Mouse (Mus musculus): ENCODE data around the gene Arl13b.

Gene Arl13b

GRCm38 (mm10) chr16:62846498-62847312 is at the start of gene Arl13b:
TSS of gene Arl13b (minus strand) at chr16:62847040.
- DNase-seq (ENCODE audit: low spot score in 2 of 2) = peak; percentile 68 to 85

- DNase-seq (ENCODE audit: low spot score in 2 of 2) = no peak
Measured at GRCm38 (mm10) chr16:62895824-62896223, 49.0 kb upstream of the Arl13b start.

GRCm38 (mm10) chr16:62874065-62874464 is 27.2 kb upstream of the Arl13b start:
- no peak for DNase-seq (ENCODE audit: low spot score in 2 of 2)

- DNase-seq (ENCODE audit: low spot score in 2 of 2) = no peak
Measured at GRCm38 (mm10) chr16:62873180-62873579, 26.3 kb upstream of the Arl13b start.

GRCm38 (mm10) chr16:62872688-62873117 is 25.9 kb upstream of the Arl13b start:
- no peak for DNase-seq (ENCODE audit: low spot score in 2 of 2)

- no peak for DNase-seq (ENCODE audit: low spot score in 2 of 2)
Measured at GRCm38 (mm10) chr16:62861455-62861854, 14.6 kb upstream of the Arl13b start.

GRCm38 (mm10) chr16:62860140-62860539 is 13.3 kb upstream of the Arl13b start:
- DNase-seq (ENCODE audit: low spot score in 2 of 2) = no peak

- DNase-seq (ENCODE audit: low spot score in 2 of 2) = no peak
Measured at GRCm38 (mm10) chr16:62858018-62858417, 11.2 kb upstream of the Arl13b start.

- DNase-seq (ENCODE audit: low spot score in 2 of 2) = no peak
Measured at GRCm38 (mm10) chr16:62857498-62857897, 10.7 kb upstream of the Arl13b start.

- no peak for DNase-seq (ENCODE audit: low spot score in 2 of 2)
Measured at GRCm38 (mm10) chr16:62856273-62856672, 9.4 kb upstream of the Arl13b start.

- no peak for DNase-seq (ENCODE audit: low spot score in 2 of 2)
Measured at GRCm38 (mm10) chr16:62855385-62855784, 8.5 kb upstream of the Arl13b start.

GRCm38 (mm10) chr16:62854191-62855068 is 7.6 kb upstream of the Arl13b start, which contains the start of gene Pros1:
TSS of gene Pros1 (plus strand) at chr16:62854307.
- DNase-seq (ENCODE audit: low spot score in 2 of 2) = no peak

GRCm38 (mm10) chr16:62853611-62854126 is 6.8 kb upstream of the Arl13b start:
- no peak for DNase-seq (ENCODE audit: low spot score in 2 of 2)

- DNase-seq (ENCODE audit: low spot score in 2 of 2) = no peak
Measured at GRCm38 (mm10) chr16:62852464-62853252, 5.8 kb upstream of the Arl13b start.

- no peak for DNase-seq (ENCODE audit: low spot score in 2 of 2)
Measured at GRCm38 (mm10) chr16:62845341-62845740, 1.5 kb downstream of the Arl13b start.

GRCm38 (mm10) chr16:62834016-62834735 is 12.7 kb downstream of the Arl13b start:
- DNase-seq (ENCODE audit: low spot score in 2 of 2) = no peak

- DNase-seq (ENCODE audit: low spot score in 2 of 2) = no peak
Measured at GRCm38 (mm10) chr16:62832481-62832880, 14.4 kb downstream of the Arl13b start.

GRCm38 (mm10) chr16:62832027-62832426 is 14.8 kb downstream of the Arl13b start:
- no peak for DNase-seq (ENCODE audit: low spot score in 2 of 2)

GRCm38 (mm10) chr16:62826156-62827001 is 20.5 kb downstream of the Arl13b start:
- DNase-seq (ENCODE audit: low spot score in 2 of 2) = no peak

GRCm38 (mm10) chr16:62822472-62822871 is 24.4 kb downstream of the Arl13b start:
- DNase-seq (ENCODE audit: low spot score in 2 of 2) = no peak
